22 mouse cellular contexts compared by ENCODE assay signal in the genomic region with DNA sequence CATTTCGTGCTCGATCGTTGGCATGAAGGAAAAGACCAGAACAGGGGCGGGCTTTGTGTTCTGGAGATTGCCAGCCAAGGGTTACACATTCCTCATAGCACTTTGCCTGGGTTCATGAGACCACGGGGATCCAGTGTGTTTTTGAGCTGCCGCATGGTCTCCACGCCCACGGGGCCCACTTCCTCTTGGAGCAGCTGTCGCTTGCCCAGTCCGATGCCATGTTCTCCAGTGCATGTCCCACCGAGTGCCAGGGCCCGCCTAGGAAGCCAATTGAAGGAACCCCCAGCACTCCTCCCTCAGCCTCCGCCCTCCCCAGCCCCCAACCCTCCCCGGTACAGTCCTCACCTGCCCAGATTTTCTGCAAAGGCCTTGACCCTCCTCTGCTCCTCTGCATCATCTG. TPM values are rescaled to one million over a fixed set of nuclear protein-coding genes. Genes with fewer than 3 reads are reported as not detected.
DNase-seq lines count a peak whose midpoint lies in the region; TF ChIP-seq lines count a peak whose summit lies in the region.
"Had no signal": no experiment of that assay in that cellular context is flagged by ENCODE, and none has a peak within 500 bp of the region (broad histone marks: within the 10 kb centered on the region; RNA-seq: fewer than 3 reads in every experiment).

No protein-coding gene starts in this region.

- no peaks in the 10 kb centered on the region for H3K79me2 ChIP-seq in C2C12 (ENCODE audit: control insufficient read depth, insufficient read depth)

- DNase-seq in gastrocnemius, postnatal 14 days = peak; percentile 9
- DNase-seq in gastrocnemius, postnatal 10 days = no peak
- DNase-seq in left cerebral cortex, adult 2 months (ENCODE audit: extremely low spot score in 1 of 2, low spot score in 2 of 2) = no peak
- no peak for DNase-seq in left cerebral cortex, adult 9 months (ENCODE audit: low spot score in 2 of 2)
- no peak for DNase-seq in spleen, postnatal 10 days (ENCODE audit: low spot score in 2 of 2)
- DNase-seq: adrenal gland, adult 8-10 months; heart, adult 2 months; heart, postnatal 10 days; kidney, postnatal 25 days; lung, embryonic 14.5 days; lung, postnatal 14 days had no signal

- no peak overlapping the region for H3K4me3 ChIP-seq in left cerebral cortex, adult 2 months
- H3K4me3 ChIP-seq in C2C12 (ENCODE audit: insufficient read depth, poor library complexity, severe bottlenecking) = no peak overlapping the region
- H3K4me3 ChIP-seq in ES-Bruce4 (ENCODE audit: low read depth, low read length) = 0 out of 2 replicates have a peak overlapping the region, but pooled peaks have one; percentile 18
- H3K4me3 ChIP-seq: embryonic facial prominence, embryonic 13.5 days; forebrain, embryonic 10.5 days; forebrain, embryonic 15.5 days; heart, adult 2 months; heart, embryonic 13.5 days; limb, embryonic 12.5 days; liver, embryonic 15.5 days; neural tube, embryonic 12.5 days had no signal

- H3K36me3 ChIP-seq in C2C12 (ENCODE audit: control insufficient read depth, insufficient read depth) (peaks cover 12% of the 10 kb centered on the region), ES-Bruce4 (ENCODE audit: control insufficient read depth, insufficient read depth, low read length, poor library complexity, severe bottlenecking) (no peaks in the 10 kb centered on the region)

- TF ChIP-seq POLR2A in ES-Bruce4 (IDR thresholded peaks at IDR 0.05; ENCODE audit: insufficient read depth, low read length) = no peak

- H3K27me3 ChIP-seq in C2C12 (ENCODE audit: control insufficient read depth, insufficient read depth, insufficient read length) (no peaks in the 10 kb centered on the region), ES-Bruce4 (ENCODE audit: control insufficient read depth, insufficient read depth, low read length, poor library complexity, severe bottlenecking) (no peaks in the 10 kb centered on the region)
- H3K27me3 ChIP-seq: embryonic facial prominence, embryonic 13.5 days; forebrain, embryonic 15.5 days; heart, embryonic 13.5 days; limb, embryonic 12.5 days; liver, embryonic 15.5 days; neural tube, embryonic 12.5 days had no signal

- H3K79me3 ChIP-seq in C2C12 (ENCODE audit: low read depth) = no peaks in the 10 kb centered on the region

- H3K9ac ChIP-seq in ES-Bruce4 (ENCODE audit: low read depth, poor library complexity, severe bottlenecking) = peak overlapping the region; percentile 12
- H3K9ac ChIP-seq: embryonic facial prominence, embryonic 13.5 days; forebrain, embryonic 15.5 days; heart, embryonic 13.5 days; hindbrain, embryonic 14.5 days; limb, embryonic 12.5 days; liver, embryonic 15.5 days; lung, embryonic 14.5 days; neural tube, embryonic 12.5 days had no signal

- intact Hi-C loops in gastrocnemius, postnatal 14 days (cut with DNase I; ENCODE audit: low total_unique reads) = no loop called here
- intact Hi-C loops in left cerebral cortex, adult 2 months (cut with DNase I) = loop anchor here (1.0 kb wide), 1 partner anchor 91 kb away; the partner anchor contains the start of gene Znrf1

- no peak overlapping the region for H3ac ChIP-seq in C2C12 (ENCODE audit: control insufficient read depth, insufficient read length, low read depth)

- TF ChIP-seq EP300 in ES-Bruce4 (IDR thresholded peaks at IDR 0.05; ENCODE audit: insufficient read depth, low read depth, low read length) = no peak

- H3K4me1 ChIP-seq in ES-Bruce4 (ENCODE audit: control insufficient read depth, insufficient read depth, low read length) = peaks cover 12% of the 10 kb centered on the region

- peak overlapping the region; percentile 61 for H3K27ac ChIP-seq in left cerebral cortex, adult 2 months
- H3K27ac ChIP-seq in ES-Bruce4 (ENCODE audit: insufficient read depth, low read length) = peak overlapping the region; percentile 85
- H3K27ac ChIP-seq: embryonic facial prominence, embryonic 13.5 days; forebrain, embryonic 10.5 days; forebrain, embryonic 15.5 days; heart, adult 2 months; heart, embryonic 13.5 days; hindbrain, embryonic 14.5 days; limb, embryonic 12.5 days; liver, embryonic 15.5 days; neural tube, embryonic 12.5 days had no signal

- H3K9me3 ChIP-seq in ES-Bruce4 (replicated peaks; ENCODE audit: control insufficient read depth, insufficient read depth, low read length, poor library complexity, severe bottlenecking) = no peaks in the 10 kb centered on the region
- H3K9me3 ChIP-seq: embryonic facial prominence, embryonic 13.5 days; forebrain, embryonic 10.5 days; forebrain, embryonic 15.5 days; G1E; heart, embryonic 13.5 days; limb, embryonic 12.5 days; liver, embryonic 15.5 days; neural tube, embryonic 12.5 days had no signal

- TF ChIP-seq CTCF in left cerebral cortex, adult 2 months (IDR thresholded peaks at IDR 0.05) = no peak
- no peak for TF ChIP-seq CTCF in C2C12 (IDR thresholded peaks at IDR 0.05; ENCODE audit: control insufficient read depth, insufficient read depth, insufficient read length)
- TF ChIP-seq CTCF in ES-Bruce4 (IDR thresholded peaks at IDR 0.05; ENCODE audit: low read depth, low read length) = no peak

TF ChIP-seq in C2C12, 6 proteins besides CTCF, POLR2A, EP300 and RAD21:
- TF ChIP-seq MAX (IDR thresholded peaks at IDR 0.05) (no peak), MYOG (IDR thresholded peaks at IDR 0.05; ENCODE audit: control insufficient read depth, extremely low read depth, insufficient read length) (no peak), USF1 (IDR thresholded peaks at IDR 0.05; ENCODE audit: low read depth) (no peak), CEBPB (IDR thresholded peaks at IDR 0.05; ENCODE audit: low read depth) (no peak), FOSL1 (IDR thresholded peaks at IDR 0.05; ENCODE audit: insufficient read depth, low read length, poor library complexity, severe bottlenecking) (no peak), MYOD1 (IDR thresholded peaks at IDR 0.05; ENCODE audit: control insufficient read depth, insufficient read length, low read depth) (peak; percentile 31)

RNA-seq across cellular contexts. Expression of gene Ldhd, which starts 3.2 kb away (rescaled TPM):
- 10 to 100 TPM; 14.1 to 16.0 TPM for total RNA-seq in gastrocnemius, postnatal 14 days (2021)
- total RNA-seq in gastrocnemius, postnatal 10 days (2021) = 1 to 10 TPM; 7.9 to 8.2 TPM
- 10 to 100 TPM; 10.1 to 10.8 TPM for total RNA-seq in left cerebral cortex, adult 2 months (2021)
- 0.06 TPM for polyA plus RNA-seq in C2C12 (2012; fragmentation: generic; extraction: Trizol)
- 1.1 and 1.7 TPM in 2 replicates for polyA plus RNA-seq in ES-Bruce4 (2011; ENCODE audit: insufficient read depth, insufficient read length, low read depth, missing spikeins)
- polyA plus RNA-seq: forebrain, embryonic 10.5 days; G1E had no signal

RNA-seq across cellular contexts. Expression of gene Zfp1, which starts 16.3 kb away (rescaled TPM):
- 1 to 10 TPM; 7.4 to 8.4 TPM for total RNA-seq in gastrocnemius, postnatal 14 days (2021)
- total RNA-seq in gastrocnemius, postnatal 10 days (2021) = 10 to 100 TPM in 1 of 2 experiments, 1 to 10 TPM in 1; 7.7 to 11.6 TPM
- 10 to 100 TPM; 22.0 to 23.5 TPM for total RNA-seq in left cerebral cortex, adult 2 months (2021)
- polyA plus RNA-seq in C2C12 (2012; fragmentation: generic; extraction: Trizol) = 4.7 TPM
- polyA plus RNA-seq in ES-Bruce4 (2011; ENCODE audit: insufficient read depth, insufficient read length, low read depth, missing spikeins) = 21.2 and 22.3 TPM in 2 replicates
